ENCODE assay signal across 8 mouse cellular contexts in the genomic region with DNA sequence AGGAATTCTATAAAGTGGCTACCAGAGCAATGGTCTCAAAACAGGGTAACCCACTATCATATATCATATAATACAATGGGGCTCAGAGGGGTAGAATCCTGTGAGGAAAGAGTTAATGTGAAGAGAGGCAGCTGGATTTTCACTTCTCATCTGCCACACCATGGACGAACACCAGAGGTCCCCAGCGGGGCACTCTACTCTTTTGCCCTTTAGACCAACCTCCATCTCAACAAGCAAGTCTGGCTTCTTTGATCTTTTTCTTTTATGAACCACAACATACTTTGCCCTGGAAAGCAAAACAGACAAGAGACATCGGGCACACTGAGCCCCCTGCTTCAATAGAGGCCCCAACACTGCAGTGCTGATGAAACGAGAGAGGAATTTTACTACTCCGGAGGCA.
DNase-seq lines count a peak whose midpoint lies in the region; ATAC-seq and TF ChIP-seq lines count a peak whose summit lies in the region.

No protein-coding gene starts in this region.

- no peaks in the 10 kb centered on the region for H3K36me3 ChIP-seq in MEL (ENCODE audit: control insufficient read depth in 1 of 2, insufficient read depth in 2 of 2, low read length in 2 of 2)
- H3K36me3 ChIP-seq in kidney, postnatal 0 days (ENCODE audit: insufficient read depth, low read length): no peaks in the 10 kb centered on the region
- no peaks in the 10 kb centered on the region for H3K36me3 ChIP-seq in neural tube, embryonic 11.5 days (ENCODE audit: control insufficient read depth, insufficient read depth, low read length)

- no peaks in the 10 kb centered on the region for H3K27me3 ChIP-seq in MEL (ENCODE audit: control insufficient read depth in 1 of 2, insufficient read depth in 2 of 2, low read length in 2 of 2)
- H3K27me3 ChIP-seq in kidney, postnatal 0 days (ENCODE audit: insufficient read depth, low read length): no peaks in the 10 kb centered on the region
- no peaks in the 10 kb centered on the region for H3K27me3 ChIP-seq in neural tube, embryonic 11.5 days (ENCODE audit: control insufficient read depth, insufficient read depth, low read length)

- TF ChIP-seq POLR2A in MEL (IDR thresholded peaks at IDR 0.05; ENCODE audit: control insufficient read depth in 1 of 2, insufficient read depth in 1 of 2, low read depth in 1 of 2, low read length in 2 of 2, poor library complexity in 1 of 2): no peak

- intact Hi-C loops in left cerebral cortex, postnatal 4 days (cut with DNase I): no loop called here
- intact Hi-C loops in left cerebral cortex, postnatal 36 days (cut with DNase I): no loop called here

- TF ChIP-seq RAD21 in MEL (IDR thresholded peaks at IDR 0.05; ENCODE audit: low read depth, low read length): no peak; the same call in 1 of the 2 replicates

- no peak for ATAC-seq in kidney, postnatal 0 days (replicated peaks; ENCODE audit: low FRiP score, low read depth)
- ATAC-seq in neural tube, embryonic 11.5 days (ENCODE audit: insufficient read depth, low FRiP score, low TSS enrichment): no peak

- no peak for TF ChIP-seq EP300 in MEL (IDR thresholded peaks at IDR 0.05; ENCODE audit: low read depth in 1 of 2, low read length in 2 of 2)

- DNase-seq in left cerebral cortex, postnatal 4 days: peak; percentile 1
- no peak for DNase-seq in left cerebral cortex, postnatal 36 days (ENCODE audit: low spot score in 2 of 2)
- DNase-seq in MEL (ENCODE audit: low read depth, low spot score): peak; percentile 1
- DNase-seq in embryo, embryonic 11.5 days (ENCODE audit: low read depth, low spot score): peak; percentile 35
- DNase-seq in kidney, postnatal 0 days (ENCODE audit: low spot score): peak; percentile 39
- DNase-seq in neural tube, embryonic 11.5 days (ENCODE audit: low spot score): peak; percentile 47
- DNase-seq in layer of hippocampus, adult 9-11 months: no peak
- no peak for DNase-seq in right cerebral cortex, postnatal 36 days (ENCODE audit: low spot score in 2 of 2)

- H3K4me3 ChIP-seq in MEL (ENCODE audit: control insufficient read depth in 1 of 2, insufficient read depth in 1 of 2, low read depth in 2 of 2, low read length in 2 of 2): no peak overlapping the region
- no peak overlapping the region for H3K4me3 ChIP-seq in kidney, postnatal 0 days (replicated peaks; ENCODE audit: low read depth, low read length)
- H3K4me3 ChIP-seq in neural tube, embryonic 11.5 days (ENCODE audit: low read depth, low read length): no peak overlapping the region

- no peaks in the 10 kb centered on the region for H3K9me3 ChIP-seq in MEL (replicated peaks; ENCODE audit: insufficient read depth, low read length)
- H3K9me3 ChIP-seq in kidney, postnatal 0 days (replicated peaks; ENCODE audit: low read length): no peaks in the 10 kb centered on the region
- H3K9me3 ChIP-seq in neural tube, embryonic 11.5 days (ENCODE audit: control insufficient read depth, low read length): no peaks in the 10 kb centered on the region

- no peak overlapping the region for H3K9ac ChIP-seq in MEL (ENCODE audit: control insufficient read depth, low read depth, low read length, poor library complexity, severe bottlenecking)
- H3K9ac ChIP-seq in kidney, postnatal 0 days (ENCODE audit: low read depth, low read length): no peak overlapping the region
- no peak overlapping the region for H3K9ac ChIP-seq in neural tube, embryonic 11.5 days (ENCODE audit: low read length)

- H3K4me2 ChIP-seq in kidney, postnatal 0 days (ENCODE audit: low read length): peak overlapping the region; percentile 18; the same call in 1 of the 2 replicates
- H3K4me2 ChIP-seq in neural tube, embryonic 11.5 days (ENCODE audit: low read depth): no peak overlapping the region

- 21% methylated on average over 5 of the region's 5 CpGs for WGBS in kidney, postnatal 0 days
- 21% methylated on average over 5 of the region's 5 CpGs for WGBS in neural tube, embryonic 11.5 days

- no peaks in the 10 kb centered on the region for H3K4me1 ChIP-seq in MEL (ENCODE audit: control insufficient read depth in 1 of 2, insufficient read depth in 2 of 2, low read length in 2 of 2)
- H3K4me1 ChIP-seq in kidney, postnatal 0 days (replicated peaks; ENCODE audit: insufficient read depth, low read length): no peaks in the 10 kb centered on the region
- no peaks in the 10 kb centered on the region for H3K4me1 ChIP-seq in neural tube, embryonic 11.5 days (ENCODE audit: control insufficient read depth, insufficient read depth, low read length)

- H3K79me2 ChIP-seq in MEL (ENCODE audit: control insufficient read depth, insufficient read depth, low read length, poor library complexity): no peaks in the 10 kb centered on the region

- H3K27ac ChIP-seq in MEL (ENCODE audit: control insufficient read depth, low read depth, low read length): no peak overlapping the region
- no peak overlapping the region for H3K27ac ChIP-seq in kidney, postnatal 0 days
- H3K27ac ChIP-seq in neural tube, embryonic 11.5 days (ENCODE audit: low read depth, low read length): no peak overlapping the region

- peak in 2 of 3 experiments; percentile 8; a peak in 1 of 6 replicates for TF ChIP-seq CTCF in MEL (IDR thresholded peaks at IDR 0.05 in 2 of 3, conservative IDR thresholded peaks at IDR 0.05 in 1 of 3; ENCODE audit: control insufficient read depth in 1 of 3, insufficient read depth in 1 of 3, low read depth in 2 of 3, low read length in 3 of 3, poor library complexity in 1 of 3, severe bottlenecking in 1 of 3)
- peak; percentile 56 for TF ChIP-seq CTCF in kidney, postnatal 0 days (IDR thresholded peaks at IDR 0.05; ENCODE audit: low read depth)

TF ChIP-seq in MEL, 35 proteins besides CTCF, POLR2A, EP300 and RAD21:
- TF ChIP-seq MXI1 (IDR thresholded peaks at IDR 0.05; ENCODE audit: low read depth, low read length) (no peak), ZKSCAN1 (IDR thresholded peaks at IDR 0.05; ENCODE audit: low read depth, low read length) (no peak), MAZ (IDR thresholded peaks at IDR 0.05; ENCODE audit: low read depth, low read length) (no peak), GATA1 (IDR thresholded peaks at IDR 0.05; ENCODE audit: low read depth, low read length) (no peak), ZNF384 (IDR thresholded peaks at IDR 0.05; ENCODE audit: low read depth, low read length) (no peak), SIN3A (IDR thresholded peaks at IDR 0.05; ENCODE audit: low read length) (no peak), ZMIZ1 (IDR thresholded peaks at IDR 0.05; ENCODE audit: low read depth, low read length) (no peak), BHLHE40 (IDR thresholded peaks at IDR 0.05; ENCODE audit: borderline replicate concordance, low read depth, low read length) (no peak), UBTF (IDR thresholded peaks at IDR 0.05; ENCODE audit: borderline replicate concordance, insufficient read depth, low read depth, low read length) (no peak), ETS1 (IDR thresholded peaks at IDR 0.05; ENCODE audit: low read depth, low read length) (no peak), KAT2A (conservative IDR thresholded peaks at IDR 0.05; ENCODE audit: low read depth, low read length) (no peak), CHD1 (IDR thresholded peaks at IDR 0.05; ENCODE audit: low read depth, low read length) (no peak), HCFC1 (IDR thresholded peaks at IDR 0.05; ENCODE audit: low read depth, low read length) (no peak), MAX (IDR thresholded peaks at IDR 0.05; ENCODE audit: low read length) (no peak), CHD2 (IDR thresholded peaks at IDR 0.05; ENCODE audit: low read length) (no peak)

Comparison
In these comparisons a context has a peak if more than half of its experiments do, and no peak if none do; other contexts are left out.
1. DNase-seq: peak in left cerebral cortex, postnatal 4 days (single experiment), MEL (single experiment), embryo, embryonic 11.5 days (single experiment), kidney, postnatal 0 days (single experiment) and neural tube, embryonic 11.5 days (single experiment); none in left cerebral cortex, postnatal 36 days (0 of 2), layer of hippocampus, adult 9-11 months (single experiment) and right cerebral cortex, postnatal 36 days (0 of 2).